Mouse (Mus musculus): ENCODE data around the gene Vmn1r188. TPM values are rescaled to one million over a fixed set of nuclear protein-coding genes. Genes with fewer than 3 reads are reported as not detected.

Gene Vmn1r188
- total RNA-seq, 1 experiment: not detected

- no peaks in the 10 kb centered on the region for H3K4me1 ChIP-seq (ENCODE audit: control insufficient read depth in 2 of 2, insufficient read depth in 2 of 2, low read length in 2 of 2, poor library complexity in 1 of 2)
- peak overlapping the region in 1 of 2 experiments; percentile 4; a peak in 2 of 4 replicates for H3K4me3 ChIP-seq (ENCODE audit: insufficient read depth in 1 of 2, low read depth in 1 of 2, low read length in 2 of 2, poor library complexity in 1 of 2, severe bottlenecking in 1 of 2)
- no peak for TF ChIP-seq CHD2 (IDR thresholded peaks at IDR 0.05; ENCODE audit: low read depth, low read length)
- no peak for TF ChIP-seq MAFK (IDR thresholded peaks at IDR 0.05; ENCODE audit: insufficient read depth, low read depth, low read length)
- no peak for TF ChIP-seq HCFC1 (IDR thresholded peaks at IDR 0.05; ENCODE audit: borderline replicate concordance, insufficient read depth, low read length)
- TF ChIP-seq ZC3H11A (IDR thresholded peaks at IDR 0.05; ENCODE audit: borderline replicate concordance, low read depth, low read length): no peak
- TF ChIP-seq ZNF384 (IDR thresholded peaks at IDR 0.05; ENCODE audit: low read depth, low read length): no peak
- no peaks in the 10 kb centered on the region for H3K9me3 ChIP-seq (ENCODE audit: control insufficient read depth, insufficient read depth, low read depth, low read length)
- H3K27ac ChIP-seq (ENCODE audit: insufficient read depth, low read depth, low read length, poor library complexity, severe bottlenecking): no peak overlapping the region; the same call in 1 of the 2 replicates
- in situ Hi-C loops (cut with MboI; ENCODE audit: low sequenced_read_pairs in 2 of 2, unreplicated experiment in 2 of 2): loop anchor here (10.0 to 25.0 kb wide), 7 partner anchors 313 to 1712 kb away; partner anchors contain the start of genes Abt1 (in 1 of the 2), Hist1h1a (in 1 of the 2), Hist1h1d (in 1 of the 2) and Hist1h1t (in 1 of the 2)
- H3K36me3 ChIP-seq (ENCODE audit: control insufficient read depth, insufficient read depth, low read length, poor library complexity, severe bottlenecking): no peaks in the 10 kb centered on the region
- peak; percentile 69 for DNase-seq (ENCODE audit: low read depth, low spot score)
- H3K9ac ChIP-seq (ENCODE audit: insufficient read depth, low read depth, low read length, poor library complexity, severe bottlenecking): no peak overlapping the region
Observed at GRCm38 (mm10) chr13:22049737-22050440, 34.4 kb upstream of the Vmn1r188 start.

- DNase-seq (ENCODE audit: low read depth, low spot score): peak; percentile 94
Observed at GRCm38 (mm10) chr13:22050591-22051522, 33.4 kb upstream of the Vmn1r188 start.

GRCm38 (mm10) chr13:22051523-22051859 lies 32.7 kb upstream of the Vmn1r188 start:
- no peaks in the 10 kb centered on the region for H3K4me1 ChIP-seq (ENCODE audit: control insufficient read depth in 2 of 2, insufficient read depth in 2 of 2, low read length in 2 of 2, poor library complexity in 1 of 2)
- no peak for DNase-seq (ENCODE audit: low read depth, low spot score)
- H3K4me3 ChIP-seq (ENCODE audit: insufficient read depth in 1 of 2, low read depth in 1 of 2, low read length in 2 of 2, poor library complexity in 1 of 2, severe bottlenecking in 1 of 2): peak overlapping the region in 1 of 2 experiments; percentile 83; a peak in 3 of 4 replicates
- in situ Hi-C loops (cut with MboI; ENCODE audit: low sequenced_read_pairs in 2 of 2, unreplicated experiment in 2 of 2): loop anchor here in 1 of 2 experiments (10.0 kb wide), 1 partner anchor 1353 kb away; no protein-coding TSS in a partner anchor
- no peak overlapping the region for H3K9ac ChIP-seq (ENCODE audit: insufficient read depth, low read depth, low read length, poor library complexity, severe bottlenecking)
- H3K27ac ChIP-seq (ENCODE audit: insufficient read depth, low read depth, low read length, poor library complexity, severe bottlenecking): no peak overlapping the region
- TF ChIP-seq HCFC1 (IDR thresholded peaks at IDR 0.05; ENCODE audit: borderline replicate concordance, insufficient read depth, low read length): no peak
- no peak for TF ChIP-seq ZNF384 (IDR thresholded peaks at IDR 0.05; ENCODE audit: low read depth, low read length)
- no peak for TF ChIP-seq MAFK (IDR thresholded peaks at IDR 0.05; ENCODE audit: insufficient read depth, low read depth, low read length)
- no peak for TF ChIP-seq CHD2 (IDR thresholded peaks at IDR 0.05; ENCODE audit: low read depth, low read length)
- no peak for TF ChIP-seq ZC3H11A (IDR thresholded peaks at IDR 0.05; ENCODE audit: borderline replicate concordance, low read depth, low read length)
- H3K9me3 ChIP-seq (ENCODE audit: control insufficient read depth, insufficient read depth, low read depth, low read length): no peaks in the 10 kb centered on the region
- no peaks in the 10 kb centered on the region for H3K36me3 ChIP-seq (ENCODE audit: control insufficient read depth, insufficient read depth, low read length, poor library complexity, severe bottlenecking)

More at GRCm38 (mm10) chr13:22050591-22051522, 33.4 kb upstream of the Vmn1r188 start:
- no peaks in the 10 kb centered on the region for H3K4me1 ChIP-seq (ENCODE audit: control insufficient read depth in 2 of 2, insufficient read depth in 2 of 2, low read length in 2 of 2, poor library complexity in 1 of 2)
- in situ Hi-C loops (cut with MboI; ENCODE audit: low sequenced_read_pairs in 2 of 2, unreplicated experiment in 2 of 2): loop anchor here in 1 of 2 experiments (10.0 kb wide), 1 partner anchor 1354 kb away; no protein-coding TSS in a partner anchor
- peak overlapping the region; percentile 70 for H3K9ac ChIP-seq (ENCODE audit: insufficient read depth, low read depth, low read length, poor library complexity, severe bottlenecking)
- no peak overlapping the region for H3K27ac ChIP-seq (ENCODE audit: insufficient read depth, low read depth, low read length, poor library complexity, severe bottlenecking)
- TF ChIP-seq MAFK (IDR thresholded peaks at IDR 0.05; ENCODE audit: insufficient read depth, low read depth, low read length) (peak; percentile 59; the same call in 1 of the 2 replicates), ZNF384 (IDR thresholded peaks at IDR 0.05; ENCODE audit: low read depth, low read length) (no peak), HCFC1 (IDR thresholded peaks at IDR 0.05; ENCODE audit: borderline replicate concordance, insufficient read depth, low read length) (peak; percentile 62; the same call in 1 of the 2 replicates), ZC3H11A (IDR thresholded peaks at IDR 0.05; ENCODE audit: borderline replicate concordance, low read depth, low read length) (no peak), CHD2 (IDR thresholded peaks at IDR 0.05; ENCODE audit: low read depth, low read length) (no peak; the same call in 1 of the 2 replicates)
- no peaks in the 10 kb centered on the region for H3K9me3 ChIP-seq (ENCODE audit: control insufficient read depth, insufficient read depth, low read depth, low read length)
- H3K36me3 ChIP-seq (ENCODE audit: control insufficient read depth, insufficient read depth, low read length, poor library complexity, severe bottlenecking): no peaks in the 10 kb centered on the region
- peak overlapping the region; percentile 64 to 83 for H3K4me3 ChIP-seq (ENCODE audit: insufficient read depth in 1 of 2, low read depth in 1 of 2, low read length in 2 of 2, poor library complexity in 1 of 2, severe bottlenecking in 1 of 2)

- no peak overlapping the region for H3K9ac ChIP-seq (ENCODE audit: insufficient read depth, low read depth, low read length, poor library complexity, severe bottlenecking)
- in situ Hi-C loops (cut with MboI; ENCODE audit: low sequenced_read_pairs in 2 of 2, unreplicated experiment in 2 of 2): loop anchor here in 1 of 2 experiments (10.0 kb wide), 1 partner anchor 1351 kb away; no protein-coding TSS in a partner anchor
- TF ChIP-seq ZC3H11A (IDR thresholded peaks at IDR 0.05; ENCODE audit: borderline replicate concordance, low read depth, low read length) (no peak), ZNF384 (IDR thresholded peaks at IDR 0.05; ENCODE audit: low read depth, low read length) (no peak), HCFC1 (IDR thresholded peaks at IDR 0.05; ENCODE audit: borderline replicate concordance, insufficient read depth, low read length) (no peak), CHD2 (IDR thresholded peaks at IDR 0.05; ENCODE audit: low read depth, low read length) (no peak), MAFK (IDR thresholded peaks at IDR 0.05; ENCODE audit: insufficient read depth, low read depth, low read length) (no peak)
- H3K27ac ChIP-seq (ENCODE audit: insufficient read depth, low read depth, low read length, poor library complexity, severe bottlenecking): no peak overlapping the region
- H3K9me3 ChIP-seq (ENCODE audit: control insufficient read depth, insufficient read depth, low read depth, low read length): no peaks in the 10 kb centered on the region
- no peak overlapping the region for H3K4me3 ChIP-seq (ENCODE audit: insufficient read depth in 1 of 2, low read depth in 1 of 2, low read length in 2 of 2, poor library complexity in 1 of 2, severe bottlenecking in 1 of 2)
- H3K4me1 ChIP-seq (ENCODE audit: control insufficient read depth in 2 of 2, insufficient read depth in 2 of 2, low read length in 2 of 2, poor library complexity in 1 of 2): no peaks in the 10 kb centered on the region
- no peak for DNase-seq (ENCODE audit: low read depth, low spot score)
- no peaks in the 10 kb centered on the region for H3K36me3 ChIP-seq (ENCODE audit: control insufficient read depth, insufficient read depth, low read length, poor library complexity, severe bottlenecking)
Observed at GRCm38 (mm10) chr13:22053754-22054153, 30.5 kb upstream of the Vmn1r188 start.

Measured in ES-E14 (cell line).